Mouse (Mus musculus) megakaryocyte, embryonic 14.5 days (primary cell): ENCODE measurements around the gene Lce3e.

ENCODE experiments used
- FLI1 ChIP-seq: IDR thresholded peaks from 2 replicates; pipeline ENCODE4 v1.6.1; 2012; ENCODE audit warnings: low read length, inconsistent platforms, mixed read lengths
- GATA1 ChIP-seq: IDR thresholded peaks from 3 replicates; pipeline ENCODE4 v1.6.1; 2012; ENCODE audit warnings: mixed read lengths, low read length, inconsistent platforms, borderline replicate concordance

DNA sequence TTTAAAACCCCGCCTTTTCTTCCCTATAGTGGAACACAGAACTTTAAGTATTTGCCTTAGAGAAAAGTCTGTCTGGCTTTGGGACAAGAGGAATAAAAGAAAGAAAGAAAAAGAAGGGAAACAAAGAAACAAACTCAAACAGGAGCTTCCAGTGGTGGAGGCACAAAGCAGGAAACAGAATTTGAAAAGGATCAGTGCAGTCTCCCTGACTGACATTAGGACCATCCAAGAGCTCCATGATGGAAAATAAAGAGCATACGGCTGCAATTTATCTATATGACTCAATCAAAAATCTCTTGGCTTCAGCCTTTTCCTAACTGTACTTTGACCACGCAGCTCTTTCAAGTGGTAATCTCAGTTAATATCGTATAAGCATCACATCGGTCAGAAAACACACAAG, 48.0 kb downstream of the Lce3e start:
- TF ChIP-seq GATA1 (no peak), FLI1 (no peak)
